Mouse (Mus musculus): ENCODE results near the gene Gm28053. TPM values are rescaled to one million over a fixed set of nuclear protein-coding genes. Genes with fewer than 3 reads are reported as not detected.

The Gm28053 gene
- polyA plus RNA-seq, 1 experiment from 2014 or later, result not detected

GRCm38 (mm10) chr6:48732864-48733304 is 14.5 kb downstream of the Gm28053 start:
- no peak overlapping the region for H3K27ac ChIP-seq (ENCODE audit: low read depth, low read length)
- H3K9ac ChIP-seq (ENCODE audit: low read length), result no peak overlapping the region
- H3K4me1 ChIP-seq (ENCODE audit: control insufficient read depth, insufficient read depth, low read length), result no peaks in the 10 kb centered on the region
- H3K36me3 ChIP-seq (ENCODE audit: control insufficient read depth, insufficient read depth, low read length), result no peaks in the 10 kb centered on the region
- ATAC-seq (ENCODE audit: insufficient read depth, low FRiP score, low TSS enrichment) (no peak), DNase-seq (ENCODE audit: low spot score) (no peak)
- H3K27me3 ChIP-seq (ENCODE audit: control insufficient read depth, insufficient read depth, low read length), result no peaks in the 10 kb centered on the region
- no peak overlapping the region for H3K4me3 ChIP-seq (ENCODE audit: low read depth, low read length)
- no peaks in the 10 kb centered on the region for H3K9me3 ChIP-seq (ENCODE audit: control insufficient read depth, low read length)
- H3K4me2 ChIP-seq (ENCODE audit: low read depth), result no peak overlapping the region
- 60% methylated on average over 8 of the region's 8 CpGs for WGBS

DNA sequence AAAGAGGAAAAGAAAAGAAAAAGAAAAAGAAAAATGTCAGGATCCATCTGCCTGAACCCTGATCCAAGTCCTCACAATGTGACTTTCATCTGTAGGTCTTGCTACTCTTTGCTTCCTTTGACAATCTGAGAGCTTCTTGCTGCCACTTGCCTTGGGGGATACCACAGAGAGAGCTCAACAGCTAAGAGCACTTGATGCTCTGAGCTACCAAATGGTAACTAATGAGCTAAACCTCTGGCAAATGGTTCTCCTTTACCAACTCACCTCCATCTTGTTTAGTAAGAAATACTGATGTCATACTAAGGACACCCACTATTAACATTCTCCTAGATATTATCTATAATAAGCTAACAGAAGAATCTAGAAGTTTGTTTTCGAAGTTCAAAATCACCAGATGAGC is 15.3 kb downstream of the Gm28053 start:
- 89% methylated on average over 1 of the region's 1 CpGs for WGBS
- no peak overlapping the region for H3K4me3 ChIP-seq (ENCODE audit: low read depth, low read length)

GRCm38 (mm10) chr6:48737053-48737452 is 18.6 kb downstream of the Gm28053 start:
- ATAC-seq (ENCODE audit: insufficient read depth, low FRiP score, low TSS enrichment) (no peak), DNase-seq (ENCODE audit: low spot score) (no peak)
- Histone ChIP-seq H3K4me1 (ENCODE audit: control insufficient read depth, insufficient read depth, low read length) (no peaks in the 10 kb centered on the region; the same call in 1 of the 2 replicates), H3K4me2 (ENCODE audit: low read depth) (no peak overlapping the region), H3K4me3 (ENCODE audit: low read depth, low read length) (no peak overlapping the region), H3K9ac (ENCODE audit: low read length) (no peak overlapping the region), H3K27ac (ENCODE audit: low read depth, low read length) (no peak overlapping the region), H3K36me3 (ENCODE audit: control insufficient read depth, insufficient read depth, low read length) (no peaks in the 10 kb centered on the region), H3K9me3 (ENCODE audit: control insufficient read depth, low read length) (no peaks in the 10 kb centered on the region), H3K27me3 (ENCODE audit: control insufficient read depth, insufficient read depth, low read length) (peaks cover 7% of the 10 kb centered on the region)
- WGBS, result 81% methylated on average over 2 of the region's 2 CpGs

More for the DNA sequence above, 15.3 kb downstream of the Gm28053 start:
- Histone ChIP-seq H3K36me3 (ENCODE audit: control insufficient read depth, insufficient read depth, low read length) (no peaks in the 10 kb centered on the region), H3K4me1 (ENCODE audit: control insufficient read depth, insufficient read depth, low read length) (no peaks in the 10 kb centered on the region), H3K9ac (ENCODE audit: low read length) (no peak overlapping the region), H3K9me3 (ENCODE audit: control insufficient read depth, low read length) (no peaks in the 10 kb centered on the region), H3K27me3 (ENCODE audit: control insufficient read depth, insufficient read depth, low read length) (no peaks in the 10 kb centered on the region), H3K4me2 (ENCODE audit: low read depth) (no peak overlapping the region), H3K27ac (ENCODE audit: low read depth, low read length) (no peak overlapping the region)
- DNase-seq (ENCODE audit: low spot score), result no peak
- no peak for ATAC-seq (ENCODE audit: insufficient read depth, low FRiP score, low TSS enrichment)

GRCm38 (mm10) chr6:48737688-48738087 is 19.3 kb downstream of the Gm28053 start:
- DNase-seq (ENCODE audit: low spot score) (no peak), ATAC-seq (ENCODE audit: insufficient read depth, low FRiP score, low TSS enrichment) (no peak)
- no peak overlapping the region for H3K9ac ChIP-seq (ENCODE audit: low read length)
- H3K27ac ChIP-seq (ENCODE audit: low read depth, low read length), result no peak overlapping the region
- H3K27me3 ChIP-seq (ENCODE audit: control insufficient read depth, insufficient read depth, low read length), result peaks cover 13% of the 10 kb centered on the region
- no peaks in the 10 kb centered on the region for H3K36me3 ChIP-seq (ENCODE audit: control insufficient read depth, insufficient read depth, low read length)
- H3K4me1 ChIP-seq (ENCODE audit: control insufficient read depth, insufficient read depth, low read length), result peaks cover 4% of the 10 kb centered on the region; the same call in 1 of the 2 replicates
- no peak overlapping the region for H3K4me2 ChIP-seq (ENCODE audit: low read depth)
- no peaks in the 10 kb centered on the region for H3K9me3 ChIP-seq (ENCODE audit: control insufficient read depth, low read length)
- H3K4me3 ChIP-seq (ENCODE audit: low read depth, low read length), result no peak overlapping the region
- 94% methylated on average over 5 of the region's 5 CpGs for WGBS

- H3K9ac ChIP-seq (ENCODE audit: low read length), result no peak within 1 kb of the TSS
Observed at GRCm38 (mm10) chr6:48738961-48739779, 20.8 kb downstream of the Gm28053 start, which contains the start of gene Gimap1. Gimap1 (plus strand) TSS chr6:48739054.

DNA sequence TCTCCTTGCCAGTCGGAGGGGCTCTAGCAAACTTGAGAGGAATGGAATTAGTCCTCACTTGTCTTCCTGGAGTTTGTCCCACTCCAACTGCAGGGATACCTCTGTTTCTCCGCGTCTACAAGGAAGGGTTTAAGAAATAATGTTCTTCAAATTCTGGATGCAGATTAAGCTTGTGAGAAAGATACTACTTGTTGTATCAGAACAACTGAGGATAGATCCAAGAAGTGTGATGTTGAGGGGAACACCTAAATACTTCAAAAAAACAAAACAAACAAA is 21.3 kb downstream of the Gm28053 start:
- Histone ChIP-seq H3K9ac (ENCODE audit: low read length) (no peak overlapping the region), H3K4me3 (ENCODE audit: low read depth, low read length) (no peak overlapping the region), H3K36me3 (ENCODE audit: control insufficient read depth, insufficient read depth, low read length) (no peaks in the 10 kb centered on the region), H3K4me2 (ENCODE audit: low read depth) (no peak overlapping the region), H3K4me1 (ENCODE audit: control insufficient read depth, insufficient read depth, low read length) (peaks cover 5% of the 10 kb centered on the region; the same call in 1 of the 2 replicates), H3K27ac (ENCODE audit: low read depth, low read length) (no peak overlapping the region), H3K9me3 (ENCODE audit: control insufficient read depth, low read length) (no peaks in the 10 kb centered on the region), H3K27me3 (ENCODE audit: control insufficient read depth, insufficient read depth, low read length) (peaks cover 19% of the 10 kb centered on the region)
- ATAC-seq (ENCODE audit: insufficient read depth, low FRiP score, low TSS enrichment) (no peak), DNase-seq (ENCODE audit: low spot score) (no peak)
- WGBS, result 87% methylated on average over 3 of the region's 3 CpGs

More at GRCm38 (mm10) chr6:48738961-48739779, 20.8 kb downstream of the Gm28053 start, which contains the start of gene Gimap1:
- Histone ChIP-seq H3K36me3 (ENCODE audit: control insufficient read depth, insufficient read depth, low read length) (no peaks in the 10 kb centered on the region), H3K27me3 (ENCODE audit: control insufficient read depth, insufficient read depth, low read length) (peaks cover 19% of the 10 kb centered on the region), H3K4me3 (ENCODE audit: low read depth, low read length) (no peak within 1 kb of the TSS), H3K4me1 (ENCODE audit: control insufficient read depth, insufficient read depth, low read length) (peaks cover 5% of the 10 kb centered on the region; the same call in 1 of the 2 replicates), H3K27ac (ENCODE audit: low read depth, low read length) (no peak within 1 kb of the TSS), H3K9me3 (ENCODE audit: control insufficient read depth, low read length) (no peaks in the 10 kb centered on the region), H3K4me2 (ENCODE audit: low read depth) (no peak within 1 kb of the TSS)
- DNase-seq (ENCODE audit: low spot score) (no peak), ATAC-seq (ENCODE audit: insufficient read depth, low FRiP score, low TSS enrichment) (no peak)
- 85% methylated on average over 15 of the region's 15 CpGs for WGBS

- no peaks in the 10 kb centered on the region for H3K9me3 ChIP-seq (ENCODE audit: control insufficient read depth, low read length)
- H3K4me3 ChIP-seq (ENCODE audit: low read depth, low read length), result no peak overlapping the region
- peaks cover 19% of the 10 kb centered on the region for H3K27me3 ChIP-seq (ENCODE audit: control insufficient read depth, insufficient read depth, low read length)
- H3K4me2 ChIP-seq (ENCODE audit: low read depth), result no peak overlapping the region
- no peak overlapping the region for H3K9ac ChIP-seq (ENCODE audit: low read length)
- no peaks in the 10 kb centered on the region for H3K36me3 ChIP-seq (ENCODE audit: control insufficient read depth, insufficient read depth, low read length)
- WGBS, result 84% methylated on average over 3 of the region's 3 CpGs
- DNase-seq (ENCODE audit: low spot score), result no peak
- peaks cover 5% of the 10 kb centered on the region; the same call in 1 of the 2 replicates for H3K4me1 ChIP-seq (ENCODE audit: control insufficient read depth, insufficient read depth, low read length)
- no peak overlapping the region for H3K27ac ChIP-seq (ENCODE audit: low read depth, low read length)
- ATAC-seq (ENCODE audit: insufficient read depth, low FRiP score, low TSS enrichment), result no peak
Observed at GRCm38 (mm10) chr6:48740501-48741169, 22.2 kb downstream of the Gm28053 start.

DNA sequence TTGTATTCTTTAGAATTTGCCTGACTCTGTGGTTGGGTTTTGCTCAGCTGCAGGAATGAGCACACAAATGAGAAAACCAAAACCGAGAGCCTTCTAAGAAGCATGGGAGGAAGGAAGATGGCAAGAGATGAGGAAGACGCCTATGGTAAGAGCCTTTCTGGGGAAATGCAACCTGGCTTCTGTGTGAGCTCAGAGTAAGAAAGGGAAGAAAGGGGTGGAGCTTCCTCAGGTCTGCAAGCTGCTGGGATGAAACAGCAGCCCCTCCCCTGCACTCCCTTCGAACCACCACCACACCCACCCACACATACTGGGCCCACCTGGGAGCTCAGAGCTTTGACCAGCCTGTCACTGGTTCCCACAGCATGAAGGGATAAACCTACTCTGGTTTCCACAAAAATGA is 22.9 kb downstream of the Gm28053 start:
- no peak overlapping the region for H3K9ac ChIP-seq (ENCODE audit: low read length)
- ATAC-seq (ENCODE audit: insufficient read depth, low FRiP score, low TSS enrichment) (no peak), DNase-seq (ENCODE audit: low spot score) (no peak)
- H3K9me3 ChIP-seq (ENCODE audit: control insufficient read depth, low read length), result no peaks in the 10 kb centered on the region
- H3K36me3 ChIP-seq (ENCODE audit: control insufficient read depth, insufficient read depth, low read length), result no peaks in the 10 kb centered on the region
- H3K4me2 ChIP-seq (ENCODE audit: low read depth), result no peak overlapping the region
- 37% methylated on average over 3 of the region's 3 CpGs for WGBS
- H3K4me1 ChIP-seq (ENCODE audit: control insufficient read depth, insufficient read depth, low read length), result peaks cover 5% of the 10 kb centered on the region; the same call in 1 of the 2 replicates
- H3K4me3 ChIP-seq (ENCODE audit: low read depth, low read length), result no peak overlapping the region
- H3K27me3 ChIP-seq (ENCODE audit: control insufficient read depth, insufficient read depth, low read length), result peaks cover 19% of the 10 kb centered on the region
- no peak overlapping the region for H3K27ac ChIP-seq (ENCODE audit: low read depth, low read length)
